Mouse (Mus musculus): ENCODE data around the gene Nudt1.

Nudt1 gene

GRCm38 (mm10) chr5:140381156-140381555 lies 59.7 kb downstream of the Nudt1 start:
- in situ Hi-C loops (cut with MboI, MseI): no loop called here

GRCm38 (mm10) chr5:140382688-140383087 lies 61.2 kb downstream of the Nudt1 start:
- in situ Hi-C loops (cut with MboI, MseI): no loop called here

- in situ Hi-C loops (cut with MboI, MseI): no loop called here
These were observed 62.1 kb downstream of the Nudt1 start for GRCm38 (mm10) chr5:140383559-140383958.

- in situ Hi-C loops (cut with MboI, MseI): no loop called here
These were observed 63.0 kb downstream of the Nudt1 start for GRCm38 (mm10) chr5:140384462-140384861.

- in situ Hi-C loops (cut with MboI, MseI): no loop called here
These were observed 65.8 kb downstream of the Nudt1 start for GRCm38 (mm10) chr5:140387236-140387635.

Data from T-helper 2 cell (primary cell).